Mouse (Mus musculus) cerebellum, postnatal 14 days (tissue): ENCODE results near the gene Gm28042.

Experiments used
- DNase-seq, 2 experiments: peaks; one replicate each; pipeline ENCODE4 v3.0.0; 2021; ENCODE audit warnings: mixed read lengths in 2 of 2

The Gm28042 gene

DNA sequence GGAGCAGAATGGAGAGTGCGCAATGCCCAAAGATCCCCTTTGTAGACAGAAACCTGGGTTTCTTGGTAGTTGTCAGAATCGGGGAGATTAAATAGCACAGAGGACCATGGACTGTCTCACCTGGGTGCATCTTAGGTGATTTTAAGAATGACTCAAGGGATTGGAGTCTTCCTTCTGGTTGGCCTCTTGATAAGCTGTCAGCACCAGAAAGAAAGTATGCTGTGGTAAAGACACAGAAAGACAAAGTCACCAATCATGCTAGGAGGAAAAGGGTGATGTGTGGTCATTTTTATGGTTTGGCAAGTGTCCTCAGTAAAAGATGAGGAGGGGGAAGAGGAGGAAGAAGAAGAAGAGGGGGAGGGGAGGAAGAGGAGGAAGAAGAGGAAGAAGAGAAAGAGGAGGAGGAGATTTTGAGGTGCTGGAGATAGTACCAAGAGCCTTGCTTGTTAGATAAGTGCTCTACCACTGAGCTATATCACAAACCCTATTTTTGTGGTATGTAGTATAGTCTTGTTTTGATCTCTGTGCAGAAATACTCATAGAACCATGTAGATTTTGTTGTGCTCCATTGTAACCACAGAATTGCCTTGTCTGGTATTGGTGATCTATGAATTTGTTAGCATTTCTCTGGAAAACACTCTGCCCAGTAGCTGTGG, 13.3 kb upstream of the Gm28042 start:
- no peak for DNase-seq

DNA sequence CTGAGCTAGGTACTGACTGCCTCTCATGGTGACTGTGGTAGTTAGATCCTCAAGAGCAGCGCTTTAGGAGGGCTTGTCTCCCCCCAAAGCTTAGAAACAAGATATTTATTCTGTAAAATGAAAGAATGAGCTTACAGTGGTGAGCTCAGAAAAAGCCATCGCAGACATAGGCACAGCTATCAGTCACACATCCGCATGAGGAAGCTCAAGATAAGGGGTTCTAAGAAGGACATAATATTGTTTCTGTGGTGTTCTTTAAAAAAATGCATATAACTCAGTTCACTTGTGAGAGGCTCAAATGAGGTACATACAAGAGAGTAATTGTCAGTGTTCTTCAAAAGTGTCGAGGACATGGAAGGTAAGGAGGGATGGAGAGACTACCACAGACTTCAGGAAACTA, 11.4 kb upstream of the Gm28042 start:
- DNase-seq, result no peak

DNA sequence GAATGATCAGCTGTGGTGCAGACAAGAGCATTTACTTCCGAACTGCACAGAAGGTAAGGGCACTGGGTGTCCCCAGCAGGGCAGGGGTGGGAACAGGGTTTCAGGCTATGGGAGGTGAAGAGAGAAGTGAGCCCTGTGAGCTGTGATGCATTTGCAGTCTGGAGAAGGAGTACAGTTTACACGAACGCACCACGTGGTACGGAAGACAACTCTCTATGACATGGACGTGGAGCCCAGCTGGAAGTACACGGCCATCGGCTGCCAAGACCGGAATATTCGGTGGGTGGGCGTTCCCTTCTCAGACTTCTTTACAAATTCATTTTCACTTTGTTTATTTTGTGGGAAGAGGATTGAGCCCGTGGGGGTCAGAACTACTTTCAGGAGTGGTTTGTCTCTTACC, 9.7 kb upstream of the Gm28042 start:
- no peak for DNase-seq

DNA sequence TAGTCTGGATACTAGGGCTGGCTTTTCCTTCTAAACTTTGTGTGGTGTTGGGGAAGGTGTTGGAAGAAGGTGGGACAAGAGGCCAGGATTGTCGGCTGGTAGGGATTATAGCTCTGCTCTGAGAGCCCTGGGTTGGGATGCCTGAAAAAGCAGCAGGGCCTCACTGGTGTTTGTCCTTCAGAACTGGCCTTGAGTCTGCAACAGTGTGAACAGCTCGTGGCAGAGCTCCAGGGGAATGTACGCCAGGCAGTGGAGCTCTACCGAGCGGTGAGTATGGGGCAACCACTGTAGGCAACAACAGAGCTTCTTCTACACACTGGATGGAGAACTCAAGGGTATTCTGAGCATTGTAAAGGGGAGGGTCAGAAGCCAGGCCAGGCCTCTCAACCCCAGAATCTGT, 3.0 kb upstream of the Gm28042 start:
- no peak for DNase-seq

DNA sequence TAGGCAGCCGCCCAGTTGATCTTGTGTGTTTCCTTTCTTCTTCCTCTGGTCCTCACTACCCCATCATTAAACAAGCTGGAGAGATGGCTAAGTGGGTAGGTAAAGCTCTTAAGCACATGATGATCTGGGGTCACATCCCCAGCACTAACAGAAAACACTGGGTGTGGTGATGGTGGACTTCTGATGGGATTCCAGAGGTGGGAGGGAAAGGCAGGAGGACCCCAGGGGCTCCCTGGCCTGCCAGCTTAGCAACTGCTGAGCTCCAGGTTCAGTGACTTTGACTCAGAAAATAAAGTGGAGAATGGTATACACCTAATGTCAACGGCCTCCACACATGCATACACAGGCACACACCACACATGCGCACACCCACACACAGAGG, 648 bp downstream of the Gm28042 start:
- DNase-seq, result no peak

DNA sequence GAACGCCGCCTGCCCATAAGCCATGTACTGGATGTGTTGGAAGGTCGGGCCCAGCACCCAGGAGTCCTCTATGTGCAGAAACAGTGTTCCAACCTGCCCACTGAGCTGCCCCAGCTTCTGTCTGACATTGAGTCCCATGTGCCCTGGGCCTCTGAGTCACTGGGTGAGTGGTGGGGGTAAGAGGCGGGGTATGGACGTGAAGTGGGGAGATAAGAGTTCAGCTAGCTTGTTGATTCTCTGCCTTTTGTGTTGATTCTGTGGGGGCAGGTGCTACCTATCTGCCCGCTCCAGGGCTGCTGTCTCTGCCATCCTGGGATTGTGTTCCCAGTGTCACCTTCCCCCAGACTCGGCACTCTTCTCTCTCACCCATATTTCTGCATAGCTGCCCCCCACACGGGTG, 3.1 kb downstream of the Gm28042 start:
- no peak for DNase-seq

DNA sequence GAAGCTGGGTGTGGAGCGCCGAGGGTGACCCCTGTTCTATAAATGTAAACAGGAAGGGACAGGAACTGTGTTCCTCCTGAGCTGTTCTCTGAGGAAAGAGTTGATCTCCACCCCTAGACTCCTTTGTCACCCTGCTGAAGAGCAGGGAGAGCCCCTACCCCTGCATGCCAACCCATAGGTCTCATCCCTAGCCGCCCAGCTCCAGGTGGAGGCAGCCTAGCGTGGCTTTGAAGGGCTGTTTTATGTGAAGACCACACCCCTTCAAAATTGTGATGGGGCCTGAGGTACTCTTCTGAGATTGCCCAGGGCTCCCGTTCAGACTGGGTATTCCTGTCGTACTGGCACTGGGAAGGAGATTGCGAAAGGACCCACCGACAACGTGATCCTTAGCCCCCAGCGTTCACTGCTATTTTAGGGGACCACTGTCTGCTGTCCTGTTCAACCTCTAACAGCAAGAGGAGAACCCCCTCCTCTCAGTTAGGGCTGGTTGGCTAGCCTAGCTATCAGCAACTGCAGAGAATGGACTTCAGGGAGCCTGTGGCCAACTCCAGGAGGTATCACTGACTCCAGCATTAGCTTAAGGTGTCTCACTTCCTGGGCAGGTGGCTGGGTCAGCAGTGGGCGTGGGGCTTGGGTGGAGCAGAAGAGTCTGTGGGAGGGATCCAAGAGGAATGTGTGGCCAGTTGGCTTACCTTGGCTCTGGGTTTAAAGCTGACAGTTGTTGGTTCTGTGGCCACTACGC, 5.6 kb downstream of the Gm28042 start, which contains the start of gene Pla2g4b:
Gene Pla2g4b (plus strand): TSS at position 692 of the 742 bp plus-strand sequence.
- DNase-seq, result no peak

DNA sequence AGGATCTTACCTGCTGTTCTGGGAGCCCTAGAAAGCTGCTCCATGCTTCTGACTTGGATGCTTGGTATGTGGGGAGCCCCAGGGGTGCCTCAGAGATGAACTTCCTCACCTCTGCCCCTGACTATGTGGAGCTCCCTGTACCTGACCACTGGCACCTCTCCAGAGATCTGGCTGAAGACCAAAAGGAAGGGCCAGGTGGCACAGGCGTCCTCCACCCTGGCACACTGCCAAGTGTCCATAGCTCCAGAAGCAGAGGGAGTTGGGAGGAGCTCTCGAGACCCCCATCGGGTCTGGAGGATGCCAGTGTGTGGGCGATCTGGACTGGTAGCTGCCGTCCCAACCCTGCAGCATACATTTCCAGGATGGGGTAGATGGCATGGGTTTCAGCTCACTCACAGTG, 6.4 kb downstream of the Gm28042 start:
- peak; percentile 85 to 88 for DNase-seq

DNA sequence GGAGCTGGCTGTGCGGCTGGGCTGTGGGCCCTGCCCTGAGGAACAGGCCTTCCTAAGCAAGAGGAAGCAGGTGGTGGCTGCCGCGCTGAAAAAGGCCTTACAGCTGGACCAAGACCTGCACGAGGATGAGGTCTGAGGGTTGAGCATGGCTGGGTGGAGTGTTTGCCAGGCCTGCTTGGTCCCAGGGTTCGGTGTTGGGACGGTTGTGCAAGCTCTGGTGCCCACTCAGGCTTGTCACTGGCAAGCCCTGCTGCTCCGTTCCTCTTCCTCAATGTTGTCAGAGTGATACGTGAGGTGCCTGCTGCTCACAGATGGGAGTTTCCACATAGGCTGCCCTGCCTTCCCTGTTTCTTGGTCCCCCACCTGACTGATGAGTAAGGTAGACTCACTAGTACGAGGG, 10.5 kb downstream of the Gm28042 start:
- no peak for DNase-seq

DNA sequence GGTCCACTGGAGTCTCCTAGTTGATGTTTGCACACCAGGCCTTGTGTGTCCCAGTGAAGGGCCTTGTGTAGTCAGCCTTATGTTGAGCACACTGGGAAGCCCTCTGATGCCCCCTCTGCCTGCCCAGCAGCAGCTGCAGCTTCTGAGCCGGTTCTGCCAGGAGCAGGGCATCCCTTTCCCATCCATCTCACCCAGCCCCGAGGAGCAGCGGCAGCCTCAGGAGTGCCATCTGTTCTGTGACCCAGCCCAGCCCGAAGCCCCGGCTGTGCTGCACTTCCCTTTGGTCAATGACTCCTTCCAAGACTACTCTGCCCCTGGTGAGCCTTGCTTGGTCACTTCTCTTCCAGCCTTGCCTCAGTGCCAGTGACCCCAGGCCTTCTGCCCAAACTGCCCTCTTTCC, 13.7 kb downstream of the Gm28042 start:
- DNase-seq, result peak; percentile 38 to 39

DNA sequence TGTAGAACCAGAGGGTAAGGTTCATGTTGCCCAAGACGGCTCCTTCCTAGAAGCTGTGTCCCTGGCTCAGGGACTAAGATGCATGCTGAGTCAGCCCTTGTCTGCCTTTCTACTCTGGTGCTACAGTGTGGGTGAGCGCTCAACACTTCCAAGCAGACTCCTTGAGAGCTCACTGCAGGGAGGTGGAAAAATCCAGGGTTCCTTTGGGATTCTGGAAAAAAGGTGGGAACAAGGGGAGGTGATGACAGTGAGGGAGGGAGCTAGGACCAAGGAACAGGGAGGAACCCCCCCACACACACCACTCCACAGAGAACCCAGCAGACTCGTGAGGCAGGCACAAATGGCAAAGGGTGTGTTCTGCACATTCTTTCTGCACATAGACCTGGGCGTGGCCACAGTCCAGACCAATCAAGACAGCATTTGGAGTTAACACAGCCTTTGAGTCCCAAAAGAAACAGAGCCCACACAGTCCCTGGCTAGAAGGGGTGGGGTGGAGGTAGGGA, 16.9 kb downstream of the Gm28042 start:
- no peak for DNase-seq

DNA sequence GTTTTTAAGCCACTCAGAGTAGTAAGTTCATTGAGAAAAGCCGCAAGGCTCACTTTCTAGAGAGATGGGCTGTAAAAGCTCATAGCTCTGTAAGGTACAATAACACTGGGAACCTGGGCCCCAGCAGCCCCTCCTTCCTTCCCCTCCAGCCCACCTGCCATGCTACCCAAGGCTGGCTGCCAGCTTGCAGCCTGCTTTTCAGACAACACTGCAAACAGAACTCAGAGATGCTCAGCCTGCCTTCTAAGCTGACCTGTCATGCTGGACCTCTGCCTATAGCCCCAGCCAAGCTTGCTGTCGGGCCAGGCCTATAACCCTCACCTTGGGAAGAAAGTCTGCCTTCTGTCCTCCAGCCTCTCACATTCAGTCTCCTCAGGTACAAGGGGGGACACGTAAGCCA, 17.4 kb downstream of the Gm28042 start:
- DNase-seq, result peak; percentile 48 to 53

DNA sequence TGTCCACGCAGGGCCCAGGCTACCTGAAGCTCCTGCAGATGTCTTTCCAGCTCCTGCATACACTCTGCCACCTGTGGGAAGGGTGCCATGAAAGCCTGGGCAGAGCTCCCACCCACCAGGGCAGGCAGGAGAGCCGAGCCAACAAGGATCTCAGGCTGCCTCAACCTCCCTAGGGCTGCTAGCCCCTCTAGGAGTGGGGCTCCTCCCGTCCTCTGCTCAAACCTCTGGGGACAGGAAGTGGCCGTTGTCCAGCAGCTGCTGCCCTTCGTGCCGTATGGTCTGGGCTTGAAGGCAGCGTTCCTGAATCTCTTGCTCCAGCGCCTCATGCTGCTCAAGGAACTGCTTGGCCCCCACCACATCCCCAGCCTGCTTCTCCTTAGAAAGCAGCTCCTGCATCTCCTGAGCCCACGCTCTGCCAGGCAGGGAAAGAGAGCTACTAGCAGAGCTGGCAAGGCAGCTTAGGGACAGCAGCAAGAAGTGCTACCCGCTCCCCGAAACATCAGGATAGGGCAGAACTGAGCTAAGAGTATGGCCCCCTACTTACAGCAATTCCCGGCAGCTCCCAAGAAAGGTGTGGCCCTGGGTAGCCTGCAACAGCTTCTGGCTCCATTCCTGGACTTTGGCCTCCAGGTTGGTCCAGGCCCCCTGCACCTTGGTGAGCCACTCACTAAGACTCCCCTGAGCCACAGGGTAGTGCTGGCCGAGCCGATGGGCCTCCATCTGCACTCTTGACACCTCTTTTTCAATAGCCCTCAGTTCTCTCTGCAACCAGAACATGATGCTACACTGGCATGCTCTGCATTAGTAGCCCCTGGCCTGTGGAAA, 19.4 kb downstream of the Gm28042 start:
- DNase-seq, result peak in 1 of 2 experiments; percentile 40

DNA sequence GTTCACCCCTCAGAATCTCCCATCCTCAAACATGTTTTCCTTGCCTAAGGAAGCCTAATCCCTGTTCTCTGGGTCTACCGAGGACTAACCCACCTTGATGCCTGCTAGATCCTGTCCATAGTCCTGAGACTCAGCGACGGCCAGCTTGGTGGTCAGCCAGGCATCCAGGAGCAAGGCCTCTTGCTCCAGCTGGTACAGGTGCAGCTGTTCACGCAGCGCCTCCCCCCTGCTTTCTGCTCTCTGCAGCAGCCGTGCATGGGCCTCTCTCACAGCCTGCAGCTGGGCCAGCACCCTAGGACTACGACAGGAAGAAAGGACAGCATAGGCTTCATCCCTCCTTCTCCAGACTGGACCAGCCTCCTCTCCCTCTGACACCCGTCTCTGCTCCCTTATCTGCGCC, 20.9 kb downstream of the Gm28042 start:
- no peak for DNase-seq

DNA sequence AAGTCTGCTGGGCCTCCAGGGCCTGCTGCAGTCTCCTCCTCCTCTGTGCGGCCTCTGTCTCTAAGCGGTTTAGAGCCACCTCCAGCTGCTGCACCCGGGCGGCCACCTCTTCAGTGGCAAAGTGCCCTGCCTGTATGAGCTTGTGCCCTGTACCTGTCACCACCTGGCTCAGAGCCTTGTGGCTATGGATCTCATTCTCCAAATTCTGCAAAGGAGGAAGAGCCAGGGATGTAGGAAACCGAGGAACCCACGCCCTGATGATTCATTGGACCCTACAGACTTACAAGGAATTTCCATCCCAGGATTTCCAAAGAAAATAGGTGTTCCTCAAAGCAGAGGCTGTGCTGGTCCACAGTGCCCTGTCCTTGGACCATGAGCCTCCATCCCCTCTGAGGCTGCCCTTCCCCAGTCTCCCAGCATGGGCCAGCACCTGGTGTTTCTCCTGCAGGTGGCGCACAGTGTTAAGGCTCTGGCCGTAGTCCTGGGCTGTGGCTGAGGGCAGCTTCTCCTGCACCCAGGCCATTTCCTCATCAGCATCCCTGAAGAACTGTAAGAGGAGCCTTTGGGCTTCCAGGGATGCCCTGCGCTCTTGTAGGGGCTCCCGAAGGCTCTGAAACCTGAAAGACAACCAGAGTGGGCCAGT, 22.5 kb downstream of the Gm28042 start:
- DNase-seq, result peak; percentile 37 to 51

DNA sequence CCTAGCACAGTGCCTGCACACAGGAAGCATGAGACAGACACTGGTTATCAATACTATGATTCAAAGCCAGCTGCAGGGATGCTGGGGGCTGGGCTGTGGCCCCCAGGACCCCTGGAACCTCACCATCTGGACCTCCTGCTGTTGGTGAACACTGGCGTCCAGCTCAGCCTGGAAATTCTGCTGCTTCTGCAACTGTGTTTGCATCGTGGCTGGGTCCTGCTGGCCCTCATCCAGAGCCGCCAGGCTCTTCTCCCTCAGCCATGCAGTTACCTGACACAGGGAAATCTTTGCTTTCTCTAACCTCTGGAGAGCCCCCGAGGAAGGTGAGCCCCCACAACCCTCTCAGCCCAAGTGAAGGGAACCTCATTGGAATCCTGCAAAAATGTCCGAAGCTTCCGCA, 24.1 kb downstream of the Gm28042 start:
- peak in 1 of 2 experiments; percentile 28 for DNase-seq

DNA sequence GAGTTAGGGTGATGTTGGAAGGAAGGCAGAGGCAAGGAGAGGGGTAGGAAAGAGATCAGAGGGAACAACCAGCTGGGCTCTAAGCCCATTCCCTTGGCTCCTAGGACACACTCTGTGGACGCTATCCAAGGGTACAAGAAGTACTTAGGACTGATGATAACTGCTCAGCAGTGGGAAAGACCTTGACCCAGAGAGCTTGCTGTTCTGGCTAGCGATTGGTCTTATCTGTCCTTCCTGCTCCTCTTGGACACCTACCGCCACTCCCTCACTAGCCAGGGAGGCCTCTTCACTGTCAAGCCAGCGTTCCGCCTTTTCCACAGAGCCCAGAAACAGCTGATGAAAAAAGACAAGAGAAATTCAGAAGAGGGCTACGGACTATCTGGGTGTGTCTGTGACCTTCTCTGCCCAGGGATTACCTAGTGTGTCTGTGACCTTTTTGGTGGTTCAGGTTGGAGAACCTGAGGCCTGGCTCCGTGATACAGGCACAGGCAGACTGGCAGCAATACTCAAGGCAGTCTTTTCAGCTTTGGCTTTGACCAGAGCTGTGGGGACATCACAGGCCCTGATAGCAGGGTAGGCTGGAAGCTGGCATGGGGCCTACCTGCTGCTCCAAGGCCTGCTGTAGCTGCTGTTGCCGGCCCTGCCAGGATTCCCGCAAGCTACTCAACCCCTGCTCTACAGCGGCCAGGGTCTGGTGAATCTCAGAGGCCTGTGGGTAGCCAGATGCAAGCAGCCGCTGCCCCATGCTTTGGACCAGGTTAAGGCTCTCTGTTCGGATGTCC, 27.7 kb downstream of the Gm28042 start:
- no peak for DNase-seq

DNA sequence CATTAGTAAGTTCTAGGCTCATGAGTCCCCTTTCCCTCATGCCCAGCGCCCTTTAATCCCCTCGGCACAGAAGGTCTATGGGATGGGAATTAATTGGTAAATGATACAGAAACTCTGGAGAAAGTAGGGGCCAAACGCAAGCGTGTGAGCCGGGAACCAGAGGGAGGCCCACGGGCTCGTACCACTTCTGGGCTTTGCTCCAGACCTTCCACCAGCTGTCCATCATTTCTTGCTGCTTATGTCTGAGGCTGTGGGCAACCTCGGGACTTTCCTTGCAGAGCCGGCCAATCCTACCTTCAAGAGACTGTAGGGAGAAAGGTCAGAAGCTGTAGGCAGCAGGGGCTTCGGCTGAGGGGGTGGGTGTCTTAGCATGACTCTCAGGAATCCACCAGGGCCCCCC, 28.6 kb downstream of the Gm28042 start:
- no peak for DNase-seq

DNA sequence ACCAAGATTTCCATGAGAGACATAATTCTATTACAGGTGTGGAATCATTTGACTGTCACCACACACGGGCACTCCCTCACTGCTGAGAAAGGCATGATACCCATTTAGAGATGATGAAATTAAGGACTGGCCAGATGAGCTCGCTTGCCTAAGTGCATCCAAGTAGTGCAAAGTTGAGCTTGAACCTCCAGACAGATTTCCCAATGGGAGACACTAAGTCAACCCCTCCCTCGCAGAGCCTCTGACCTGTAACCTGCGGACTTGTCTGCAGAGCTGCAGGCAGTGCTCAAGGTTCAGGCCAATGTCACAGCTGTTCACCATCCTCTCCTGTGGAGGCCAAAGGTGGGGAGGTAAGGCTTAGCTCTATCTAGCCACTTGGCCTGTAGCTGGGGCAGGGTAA, 31.5 kb downstream of the Gm28042 start:
- DNase-seq, result no peak

DNA sequence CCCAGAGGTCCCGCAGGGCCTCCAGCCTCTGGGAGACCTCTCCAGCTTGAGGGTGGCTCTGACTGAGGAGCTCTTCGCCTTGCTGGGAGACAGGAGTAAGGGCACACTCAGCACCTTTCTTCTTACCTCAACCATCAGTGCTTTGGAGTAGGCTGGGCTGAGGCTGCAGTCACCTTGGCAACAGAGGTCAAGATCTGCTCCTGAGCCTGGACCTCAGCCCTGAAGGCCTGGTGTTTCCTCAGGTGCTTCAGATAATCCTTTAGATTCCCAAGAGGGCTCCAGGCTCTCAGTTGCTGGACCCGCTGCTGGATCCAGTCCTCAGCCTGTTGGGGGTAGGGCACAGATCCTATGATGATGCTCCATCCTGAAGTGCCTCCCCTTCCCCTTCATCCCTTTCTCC, 32.2 kb downstream of the Gm28042 start:
- DNase-seq, result no peak

DNA sequence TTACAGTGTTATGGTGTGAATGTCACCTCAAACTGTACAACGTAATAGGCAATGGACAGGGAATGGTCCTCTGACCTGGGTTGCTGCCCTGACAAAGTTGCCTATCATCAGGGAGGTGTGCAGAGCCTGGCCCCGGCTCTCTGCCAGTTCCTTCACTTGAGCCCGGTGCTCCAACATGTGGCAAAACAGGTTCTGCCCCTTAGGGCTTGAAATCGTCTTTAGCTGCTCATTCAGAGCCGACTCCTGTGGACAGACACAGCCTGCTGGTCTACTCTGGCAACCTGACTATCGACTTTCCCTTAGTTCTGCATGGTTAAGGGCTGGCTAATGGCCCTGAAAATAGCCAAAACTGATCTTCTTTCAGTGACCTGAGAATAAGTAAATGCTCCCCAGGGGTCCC, 32.9 kb downstream of the Gm28042 start:
- DNase-seq, result no peak

DNA sequence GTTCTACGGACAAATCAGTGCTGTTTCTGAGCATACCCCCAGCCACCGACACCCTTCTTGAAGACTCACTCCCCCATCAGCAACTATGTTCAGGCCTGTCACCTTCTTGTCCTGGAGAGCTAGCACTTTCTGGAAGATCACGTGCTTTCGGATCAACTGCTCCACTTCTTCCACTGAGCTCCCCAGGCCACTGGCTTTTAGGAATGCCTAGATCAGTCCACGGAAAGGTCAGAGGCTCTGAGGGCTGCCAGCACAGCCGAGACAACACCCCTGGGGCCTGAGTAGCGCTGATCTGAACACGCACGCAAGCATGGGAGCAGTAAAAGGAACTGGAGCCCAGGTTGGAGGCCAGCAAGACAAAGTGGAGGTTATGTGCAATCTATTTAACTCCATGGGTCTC, 33.4 kb downstream of the Gm28042 start:
- no peak for DNase-seq
